In the genomic region with DNA sequence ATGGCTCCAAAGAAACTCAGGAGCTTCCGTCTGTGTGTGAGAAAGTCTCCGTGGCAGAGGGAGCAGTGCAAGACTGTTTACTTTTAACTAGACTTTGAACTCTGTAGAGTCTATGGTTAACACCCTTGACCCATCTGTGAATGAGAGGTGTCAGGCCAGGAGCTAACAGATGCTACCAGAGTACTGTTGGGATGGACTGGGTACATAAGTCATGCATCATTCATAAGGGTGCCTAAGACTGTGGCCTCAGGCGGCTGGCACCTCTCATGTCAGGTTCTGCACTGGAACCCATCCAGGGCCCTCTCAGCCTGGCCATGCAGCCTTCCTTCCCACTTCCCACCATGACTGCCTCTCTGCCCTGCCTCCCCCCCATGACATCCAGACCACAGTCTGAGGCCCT, we compare ENCODE assay signal across 9 mouse cellular contexts.
A peak's percentile ranks its signal among the peaks of the same experiment; 100 is the strongest.
DNase-seq lines count a peak whose midpoint lies in the region; ATAC-seq and TF ChIP-seq lines count a peak whose summit lies in the region.
"Had no signal": no experiment of that assay in that cellular context is flagged by ENCODE, and none has a peak within 500 bp of the region (broad histone marks: within the 10 kb centered on the region; RNA-seq: fewer than 3 reads in every experiment).

No protein-coding gene starts in this region.

- WGBS in lung, postnatal 0 days: 46% methylated on average over 3 of the region's 3 CpGs
- WGBS in intestine, embryonic 14.5 days: 52% methylated on average over 3 of the region's 3 CpGs
- WGBS in midbrain, embryonic 11.5 days: 69% methylated on average over 3 of the region's 3 CpGs

- H3K9ac ChIP-seq in lung, postnatal 0 days (replicated peaks; ENCODE audit: low read depth): no peak overlapping the region
- H3K9ac ChIP-seq in intestine, embryonic 14.5 days (ENCODE audit: low read length): no peak overlapping the region
- H3K9ac ChIP-seq in midbrain, embryonic 11.5 days (ENCODE audit: low read length): no peak overlapping the region

- no peaks in the 10 kb centered on the region for H3K27me3 ChIP-seq in lung, postnatal 0 days (replicated peaks; ENCODE audit: insufficient read depth, low read length)
- no peaks in the 10 kb centered on the region for H3K27me3 ChIP-seq in intestine, embryonic 14.5 days (replicated peaks; ENCODE audit: control insufficient read depth, insufficient read depth, low read length)
- H3K27me3 ChIP-seq in midbrain, embryonic 11.5 days (ENCODE audit: control insufficient read depth, insufficient read depth, low read length): no peaks in the 10 kb centered on the region

- ATAC-seq in lung, postnatal 0 days: no peak
- peak; percentile 32; the same call in 1 of the 2 replicates for ATAC-seq in intestine, embryonic 14.5 days (replicated peaks; ENCODE audit: low FRiP score, low TSS enrichment, low read depth)
- no peak for ATAC-seq in midbrain, embryonic 11.5 days (ENCODE audit: low FRiP score)

- no peak for TF ChIP-seq CTCF in lung, postnatal 0 days (IDR thresholded peaks at IDR 0.05)

- H3K4me2 ChIP-seq in lung, postnatal 0 days (replicated peaks; ENCODE audit: low read depth, low read length): no peak overlapping the region
- H3K4me2 ChIP-seq in intestine, embryonic 14.5 days (ENCODE audit: low read length): no peak overlapping the region
- H3K4me2 ChIP-seq in midbrain, embryonic 11.5 days: no peak overlapping the region
- H3K4me2 ChIP-seq: heart, embryonic 11.5 days had no signal

- DNase-seq in lung, postnatal 0 days (ENCODE audit: low spot score): no peak
- DNase-seq in lung, postnatal 10 days: no peak
- DNase-seq in intestine, embryonic 14.5 days (ENCODE audit: low spot score): no peak
- no peak for DNase-seq in midbrain, embryonic 11.5 days (ENCODE audit: low spot score, missing footprints)
- peak; percentile 60 for DNase-seq in yolk sac, embryonic 10.5 days (ENCODE audit: low spot score)
- DNase-seq in testis, postnatal 14 days (ENCODE audit: low spot score): no peak
- DNase-seq in right cerebral cortex, postnatal 4 days: no peak
- DNase-seq in cerebellum, postnatal 36 days: no peak

- no peak overlapping the region for H3K4me3 ChIP-seq in lung, postnatal 0 days (ENCODE audit: low read depth, low read length)
- no peak overlapping the region for H3K4me3 ChIP-seq in intestine, embryonic 14.5 days (ENCODE audit: low read depth, low read length)
- H3K4me3 ChIP-seq in midbrain, embryonic 11.5 days (ENCODE audit: low read depth, low read length): no peak overlapping the region

- H3K27ac ChIP-seq in lung, postnatal 0 days (ENCODE audit: low read length): peak overlapping the region; percentile 3; the same call in 1 of the 2 replicates
- H3K27ac ChIP-seq in intestine, embryonic 14.5 days (ENCODE audit: low read depth): 0 out of 2 replicates have a peak overlapping the region, but pooled peaks have one; percentile 64
- 0 out of 2 replicates have a peak overlapping the region, but pooled peaks have one; percentile 22 for H3K27ac ChIP-seq in midbrain, embryonic 11.5 days (ENCODE audit: low read depth, low read length)

- no peaks in the 10 kb centered on the region for H3K9me3 ChIP-seq in lung, postnatal 0 days (ENCODE audit: low read length)
- no peaks in the 10 kb centered on the region for H3K9me3 ChIP-seq in intestine, embryonic 14.5 days (ENCODE audit: control insufficient read depth, low read length)
- no peaks in the 10 kb centered on the region for H3K9me3 ChIP-seq in midbrain, embryonic 11.5 days (ENCODE audit: control insufficient read depth, low read length)

- peaks cover 22% of the 10 kb centered on the region; the same call in 1 of the 2 replicates for H3K4me1 ChIP-seq in lung, postnatal 0 days (ENCODE audit: insufficient read depth, low read depth, low read length)
- H3K4me1 ChIP-seq in intestine, embryonic 14.5 days (replicated peaks; ENCODE audit: control insufficient read depth, insufficient read depth, low read length): peaks cover 41% of the 10 kb centered on the region
- H3K4me1 ChIP-seq in midbrain, embryonic 11.5 days (ENCODE audit: control insufficient read depth, insufficient read depth, low read length): peaks cover 35% of the 10 kb centered on the region

- no peaks in the 10 kb centered on the region for H3K36me3 ChIP-seq in lung, postnatal 0 days (ENCODE audit: insufficient read depth, low read length)
- H3K36me3 ChIP-seq in intestine, embryonic 14.5 days (ENCODE audit: control insufficient read depth, insufficient read depth, low read length): 0 out of 2 replicates have a peak, but pooled peaks cover 22% of the 10 kb centered on the region
- H3K36me3 ChIP-seq in midbrain, embryonic 11.5 days (ENCODE audit: control insufficient read depth, insufficient read depth, low read length): no peaks in the 10 kb centered on the region

- TF ChIP-seq EP300 in lung, postnatal 0 days (IDR thresholded peaks at IDR 0.05): no peak

Comparison
In these comparisons a context has a peak if more than half of its experiments do, and no peak if none do; other contexts are left out.
1. H3K27ac ChIP-seq: peak in every context shown above with its lines; median percentile 64 in intestine, embryonic 14.5 days; 22 in midbrain, embryonic 11.5 days; 3 in lung, postnatal 0 days.